Mouse (Mus musculus): ENCODE measurements around the gene S100pbp.

The S100pbp gene

DNA sequence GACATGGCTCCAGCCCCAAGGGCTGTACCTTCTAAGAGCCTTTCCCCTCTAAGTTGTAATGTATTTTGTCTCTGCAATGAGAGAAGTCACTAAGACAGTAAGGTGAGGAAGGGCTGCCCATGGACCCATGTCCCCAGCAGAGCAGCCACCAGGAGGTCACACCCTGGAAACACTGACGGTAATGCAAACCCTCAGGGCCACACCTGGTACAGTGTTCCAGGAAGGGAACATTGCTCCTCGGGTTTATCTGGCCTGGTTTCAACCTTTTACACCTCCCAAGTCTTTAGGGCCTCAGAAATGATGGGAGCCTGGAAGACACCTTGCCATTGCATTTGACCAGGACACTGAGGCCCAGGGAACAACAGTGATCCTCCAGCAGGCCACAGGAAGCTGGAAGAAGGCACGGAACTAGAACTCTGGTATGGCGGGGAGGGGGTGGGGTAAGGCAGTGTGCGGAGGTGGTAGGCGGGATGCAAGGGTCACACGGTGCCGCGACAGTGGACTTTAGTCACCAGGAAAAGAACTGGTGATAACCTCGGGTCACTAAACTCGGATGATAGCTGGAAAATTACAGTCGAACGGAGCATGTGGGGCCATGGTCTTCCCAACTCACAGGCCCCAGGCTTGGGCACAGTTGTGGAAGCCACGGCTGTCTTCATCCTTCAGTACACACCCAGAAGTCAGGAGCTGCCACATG is 87.2 kb downstream of the S100pbp start:
- DNase-seq (ENCODE audit: low spot score in 2 of 2) = no peak

Measured in left cerebral cortex, adult 9 months (tissue).